Mouse (Mus musculus): ENCODE measurements around the gene Mis18a.

Gene Mis18a

DNA sequence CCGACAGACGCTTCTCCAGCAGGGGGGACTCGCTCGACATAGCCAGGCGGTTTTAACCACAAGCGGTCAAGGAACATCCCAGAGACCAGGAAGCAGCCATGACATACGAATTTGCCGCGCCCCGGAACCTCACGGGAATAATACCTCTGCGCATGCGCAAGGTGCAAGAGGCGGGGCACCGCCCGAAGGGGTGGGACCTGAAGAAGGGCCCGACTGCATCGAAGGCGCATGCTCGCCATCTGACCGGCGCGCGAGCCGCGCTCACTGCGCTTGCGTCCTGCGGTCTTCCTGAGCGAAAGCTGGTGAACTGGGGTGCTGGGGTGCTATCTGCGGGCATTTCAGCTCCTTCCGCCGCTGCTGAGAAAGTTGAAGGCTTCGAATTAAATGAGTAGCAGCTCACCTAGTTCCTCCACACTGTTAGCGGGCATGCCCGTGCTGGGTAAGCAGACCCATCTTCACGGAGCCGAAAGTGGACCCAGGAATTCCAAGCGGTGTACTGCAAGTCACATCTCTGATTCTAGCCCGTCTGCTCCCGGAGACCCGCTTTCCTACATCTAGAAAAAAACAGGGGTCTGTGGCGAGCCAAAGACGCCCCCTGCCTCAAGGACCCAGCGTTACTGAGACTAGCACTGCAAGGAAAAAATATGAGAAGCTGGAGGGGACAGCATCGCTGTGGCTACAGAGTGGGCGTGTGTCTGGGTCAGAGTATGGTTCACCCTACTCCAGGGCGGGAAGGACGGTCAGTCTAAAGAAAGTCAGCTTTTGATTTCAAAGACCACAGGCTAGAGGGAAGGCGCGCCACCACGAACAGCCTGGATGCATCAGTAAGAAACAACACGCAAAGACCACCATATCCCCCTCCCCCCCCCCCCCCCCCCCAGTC, at the start of gene Mis18a:
Mis18a (minus strand) TSS at position 172 of the 883 bp plus-strand sequence.
- peak; percentile 97 to 98 for DNase-seq (ENCODE audit: low spot score in 2 of 2)

GRCm38 (mm10) chr16:90775946-90776520, 48.8 kb upstream of the Mis18a start:
- DNase-seq (ENCODE audit: low spot score in 2 of 2) = no peak

DNA sequence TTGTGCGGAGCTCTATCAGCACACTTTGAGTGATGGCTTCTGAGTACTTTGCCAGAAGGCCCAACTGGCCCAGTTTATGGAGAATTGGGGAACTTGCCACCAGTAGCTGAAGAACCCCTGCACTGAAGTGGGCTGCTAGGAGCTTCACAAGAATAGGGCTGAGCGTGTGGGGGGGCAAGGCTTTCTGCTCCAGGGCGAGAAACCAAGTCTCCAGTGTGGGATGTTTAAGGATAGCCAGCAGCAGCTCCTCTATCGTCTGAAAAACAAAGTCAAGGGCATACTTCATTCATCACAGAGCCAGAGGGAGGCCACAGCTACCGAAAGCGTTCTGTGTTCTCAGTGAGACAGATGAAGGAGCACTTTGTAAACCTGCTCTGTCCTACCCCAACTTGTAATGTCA, 47.4 kb upstream of the Mis18a start:
- DNase-seq (ENCODE audit: low spot score in 2 of 2) = no peak

- DNase-seq (ENCODE audit: low spot score in 2 of 2) = no peak
These were observed 47.0 kb upstream of the Mis18a start for GRCm38 (mm10) chr16:90774216-90774615.

DNA sequence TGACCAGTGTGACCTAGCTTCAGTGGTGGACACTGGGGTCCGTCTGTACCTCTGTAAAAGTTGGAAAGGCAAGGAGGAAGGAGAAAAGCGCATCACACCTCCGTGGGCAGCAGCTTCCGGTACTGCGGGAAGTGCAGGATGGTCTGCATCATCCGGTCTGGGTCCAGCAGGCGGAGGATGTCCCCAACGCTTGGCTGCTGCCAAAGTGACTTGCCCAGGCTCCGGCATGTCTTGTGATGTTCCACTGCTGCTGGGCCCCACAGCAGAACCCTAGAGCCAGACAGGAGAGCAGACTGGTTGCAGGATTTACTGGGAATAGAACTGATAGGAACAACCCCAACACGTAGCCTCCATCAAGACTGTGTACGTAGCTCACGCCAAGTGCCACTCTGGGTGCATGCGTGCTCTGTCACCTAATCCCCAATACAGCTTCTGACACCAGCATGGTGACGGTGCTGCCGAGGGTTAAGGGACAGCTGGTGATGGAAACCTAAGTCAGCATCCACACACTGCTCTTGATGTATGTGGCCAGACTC, 39.8 kb upstream of the Mis18a start:
- DNase-seq (ENCODE audit: low spot score in 2 of 2) = no peak

DNA sequence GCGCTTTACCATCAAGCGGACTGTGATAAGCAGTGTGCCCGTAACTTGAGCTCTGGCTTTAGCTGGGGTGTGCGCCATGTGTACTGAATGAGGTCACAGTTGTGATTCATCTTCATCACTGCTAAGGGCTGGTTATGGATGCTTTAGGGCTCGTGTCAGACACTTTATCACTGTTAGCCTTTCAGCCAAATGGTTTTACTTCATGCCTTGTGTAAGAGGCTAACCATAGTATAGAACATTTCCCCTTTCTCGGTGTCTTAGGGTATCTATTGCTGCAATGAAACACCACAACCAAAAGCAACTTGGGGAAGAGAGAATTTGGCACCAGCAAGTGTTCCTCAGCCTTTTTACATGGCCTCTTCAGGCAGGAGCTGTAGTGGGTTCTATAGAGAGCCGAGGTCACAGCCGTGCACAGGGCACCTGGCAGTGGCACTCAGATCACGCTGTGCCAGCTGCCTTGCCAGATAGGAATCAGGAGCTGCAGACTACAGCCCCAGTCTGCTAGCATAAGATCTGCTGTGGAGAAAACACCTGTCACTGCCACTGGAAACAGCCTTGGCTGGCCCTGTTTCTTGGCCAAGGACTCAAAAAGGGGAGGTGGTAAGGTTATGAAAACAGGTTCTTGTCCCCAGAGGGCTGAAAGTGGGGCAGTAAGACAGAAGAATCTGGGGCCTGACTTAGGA, 38.1 kb upstream of the Mis18a start:
- DNase-seq (ENCODE audit: low spot score in 2 of 2) = no peak

GRCm38 (mm10) chr16:90760515-90760914, 33.3 kb upstream of the Mis18a start:
- no peak for DNase-seq (ENCODE audit: low spot score in 2 of 2)

GRCm38 (mm10) chr16:90759335-90759734, 32.1 kb upstream of the Mis18a start:
- no peak for DNase-seq (ENCODE audit: low spot score in 2 of 2)

DNA sequence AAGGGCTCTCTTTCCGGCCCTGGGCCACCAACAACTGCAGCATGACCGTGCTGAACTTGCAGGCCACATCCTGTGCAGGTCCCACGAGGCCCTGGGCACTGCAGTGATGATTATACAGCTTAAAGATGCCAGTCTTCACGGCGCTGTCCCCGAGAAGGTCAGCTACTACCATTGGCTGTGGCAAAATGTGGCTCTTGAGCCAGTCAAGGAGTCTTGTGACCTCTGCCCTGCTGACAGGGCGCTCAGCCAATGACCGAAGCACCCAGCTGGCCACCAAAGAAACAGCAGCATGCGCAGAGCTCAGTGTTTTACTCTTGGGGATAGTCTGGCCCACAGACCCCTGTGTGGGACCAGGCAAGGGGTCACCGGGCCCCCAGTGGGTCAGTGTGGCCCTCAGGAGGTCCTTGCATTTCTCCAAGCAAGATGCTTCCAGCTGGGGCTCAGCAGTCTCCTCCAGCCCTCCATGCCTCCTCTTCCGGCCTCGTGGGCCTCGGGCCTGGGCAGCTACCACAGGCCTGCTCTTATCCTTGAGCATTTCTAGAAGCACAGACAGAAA, 26.3 kb upstream of the Mis18a start:
- no peak for DNase-seq (ENCODE audit: low spot score in 2 of 2)

GRCm38 (mm10) chr16:90748169-90748568, 21.0 kb upstream of the Mis18a start:
- DNase-seq (ENCODE audit: low spot score in 2 of 2) = no peak

- DNase-seq (ENCODE audit: low spot score in 2 of 2) = peak; percentile 48 to 59
These were observed 19.9 kb upstream of the Mis18a start for GRCm38 (mm10) chr16:90747143-90747542.

DNA sequence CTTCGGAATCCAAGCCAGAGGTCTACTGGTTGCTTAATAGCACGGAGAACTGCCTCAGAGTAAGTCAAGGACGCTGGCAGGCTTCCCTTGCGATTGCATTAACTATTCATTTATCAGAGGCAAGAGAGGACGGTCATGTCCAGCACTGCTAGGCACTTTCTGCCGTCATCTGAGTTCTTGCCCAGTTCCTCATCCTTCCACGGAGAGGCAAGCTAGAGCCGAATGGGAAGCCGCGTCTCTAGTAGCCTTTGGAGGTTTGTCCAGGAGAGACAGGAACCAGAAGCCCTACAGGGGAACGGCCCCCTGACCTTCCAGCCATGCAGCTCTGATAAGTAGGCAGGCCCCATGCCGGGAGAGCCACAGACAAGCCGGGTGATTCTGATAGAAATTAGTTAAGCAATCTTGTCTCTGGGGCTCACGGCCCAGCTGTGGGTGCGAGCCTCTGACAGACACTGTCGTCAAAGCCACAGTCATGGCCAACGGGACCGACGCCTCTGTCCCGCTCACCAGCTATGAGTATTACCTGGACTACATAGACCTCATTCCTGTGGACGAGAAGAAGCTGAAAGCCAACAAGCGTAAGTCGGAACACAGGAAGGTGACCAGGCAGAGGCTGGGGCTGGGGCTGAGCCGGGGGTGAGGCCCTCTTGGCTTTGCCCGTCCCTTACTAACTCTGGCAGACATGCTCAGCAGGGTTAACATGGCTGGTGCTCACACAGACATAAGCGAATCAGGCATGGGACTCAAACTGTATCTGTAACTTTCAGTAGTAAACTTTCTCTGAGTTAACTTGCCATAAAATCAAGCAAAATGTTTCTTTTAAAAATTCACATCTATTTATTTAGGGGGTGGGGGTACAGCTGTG, 11.1 kb upstream of the Mis18a start, which contains the start of gene Mrap:
Mrap (plus strand) TSS at position 116 of the 865 bp plus-strand sequence.
- no peak for DNase-seq (ENCODE audit: low spot score in 2 of 2)

DNA sequence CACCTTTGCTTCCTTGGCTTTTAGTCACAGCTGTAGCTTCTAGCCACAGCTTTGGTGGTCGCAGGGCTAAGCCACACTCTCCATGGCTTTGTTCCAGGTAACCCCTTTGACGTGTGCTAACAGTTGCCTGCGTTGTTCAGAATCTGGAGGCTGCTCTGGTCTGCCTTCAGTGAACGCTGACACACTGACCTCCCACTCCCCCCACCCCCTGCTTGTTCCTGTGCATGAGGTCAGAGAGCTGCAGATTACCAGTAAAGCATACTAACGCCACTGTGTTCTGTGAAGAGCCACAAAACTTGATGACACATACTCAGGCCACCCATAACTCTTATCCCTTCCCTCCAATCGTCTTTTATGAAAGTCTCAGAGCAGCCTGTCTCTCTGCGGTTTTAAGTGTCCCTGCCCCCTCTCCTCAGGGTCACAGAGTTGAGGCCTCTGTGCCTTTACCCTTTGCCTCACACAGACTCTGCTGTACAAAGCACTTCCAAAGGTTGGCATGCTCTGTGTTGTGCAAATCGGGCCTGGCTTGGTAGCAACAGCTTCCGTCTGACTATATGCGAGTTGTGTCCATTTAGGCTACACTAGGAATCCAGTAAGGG, 9.6 kb upstream of the Mis18a start:
- no peak for DNase-seq (ENCODE audit: low spot score in 2 of 2)

- no peak for DNase-seq (ENCODE audit: low spot score in 2 of 2)
These were observed 8.4 kb upstream of the Mis18a start for GRCm38 (mm10) chr16:90735611-90736010.

DNA sequence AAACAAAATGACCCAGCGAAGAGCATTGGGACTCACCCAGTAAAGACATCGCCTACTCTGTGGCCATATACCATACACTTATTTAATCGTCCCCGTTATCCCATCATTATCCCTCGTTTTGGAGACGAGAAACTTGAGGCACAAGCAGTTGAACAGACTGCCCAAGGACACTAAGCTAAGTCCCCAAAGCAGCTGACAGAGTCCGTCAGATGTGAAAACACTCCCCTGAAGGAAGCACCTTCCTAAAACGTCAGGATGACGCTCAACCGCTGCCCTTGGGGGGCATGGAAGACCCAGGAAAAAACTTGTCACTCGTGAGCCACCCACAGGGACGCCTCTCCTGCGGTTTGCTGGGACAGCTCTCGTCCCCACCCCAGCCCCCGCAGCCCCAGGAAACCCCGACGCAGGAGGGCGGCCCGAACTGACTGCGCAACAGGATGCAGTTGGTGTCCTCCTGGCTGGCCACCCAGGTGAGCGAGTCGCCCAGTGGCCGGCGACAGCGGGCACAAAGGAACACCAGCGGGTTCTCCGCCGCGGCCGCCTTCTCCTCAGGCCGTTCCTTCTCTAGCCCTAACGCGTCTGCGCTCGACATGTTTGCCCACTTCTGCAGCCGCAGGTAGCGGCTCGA, 490 bp downstream of the Mis18a start:
- DNase-seq (ENCODE audit: low spot score in 2 of 2) = no peak

- no peak for DNase-seq (ENCODE audit: low spot score in 2 of 2)
These were observed 3.2 kb downstream of the Mis18a start for GRCm38 (mm10) chr16:90724051-90724450.

DNA sequence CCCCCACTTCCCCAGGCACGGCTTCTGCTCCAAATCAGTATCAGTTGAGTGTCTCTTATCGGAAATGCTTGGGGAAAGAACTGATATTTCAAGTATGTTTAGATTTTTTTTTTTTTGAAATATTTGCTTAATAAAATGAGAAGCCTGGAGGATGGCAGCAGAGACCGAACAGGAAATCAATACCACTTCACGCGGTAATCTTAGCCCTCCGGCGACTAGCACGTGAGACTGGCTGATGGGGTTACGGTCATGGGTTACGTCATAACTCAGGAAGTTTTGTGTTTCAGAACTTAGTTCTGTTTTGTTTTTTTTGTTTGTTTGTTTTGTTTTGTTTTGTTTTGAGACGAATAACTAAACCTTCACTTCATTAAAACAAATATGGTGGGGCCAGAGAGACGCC, 16.9 kb downstream of the Mis18a start:
- no peak for DNase-seq (ENCODE audit: low spot score in 2 of 2)

DNA sequence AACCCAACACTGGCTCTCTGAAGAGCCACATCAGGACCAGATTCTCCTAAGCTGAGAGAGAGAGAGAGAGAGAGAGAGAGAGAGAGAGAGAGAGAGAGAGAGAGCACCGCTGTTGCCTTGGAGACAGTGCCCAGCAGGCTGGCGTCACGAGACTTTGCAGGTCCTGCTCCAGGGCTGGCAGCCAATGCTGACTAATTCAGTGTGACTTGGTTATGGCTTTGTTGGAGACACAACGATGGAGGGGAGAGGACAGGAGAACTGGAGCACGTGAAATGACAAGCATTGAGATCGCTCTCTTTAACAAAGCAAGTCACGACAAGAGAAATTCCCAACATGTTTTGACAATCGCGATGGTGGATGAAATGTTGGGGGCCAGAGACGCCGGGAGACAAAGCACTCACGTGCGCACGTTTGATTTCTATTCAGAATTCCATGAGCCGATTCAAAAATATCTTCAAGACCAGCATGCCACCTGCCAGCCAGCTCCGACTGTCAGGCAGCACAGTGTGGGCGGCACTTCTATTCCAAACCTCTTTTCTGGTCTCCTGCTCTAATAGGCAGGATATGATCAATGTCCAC, 17.4 kb downstream of the Mis18a start:
- peak; percentile 91 to 93 for DNase-seq (ENCODE audit: low spot score in 2 of 2)

GRCm38 (mm10) chr16:90706279-90706678, 20.9 kb downstream of the Mis18a start:
- no peak for DNase-seq (ENCODE audit: low spot score in 2 of 2)
